Mouse (Mus musculus): ENCODE results near the gene Cd47. TPM values are rescaled to one million over a fixed set of nuclear protein-coding genes. Genes with fewer than 3 reads are reported as not detected.

Cd47 gene
- total and polyA plus RNA-seq, 3 experiments, result 30.9 to 87.1 (median 76.5) TPM

GRCm38 (mm10) chr16:49847224-49848003 is 47.1 kb downstream of the Cd47 start:
- Histone ChIP-seq H3K9ac (ENCODE audit: low read depth, low read length) (no peak overlapping the region), H3K27me3 (ENCODE audit: control insufficient read depth, insufficient read depth, low read length) (no peaks in the 10 kb centered on the region), H3K79me2 (replicated peaks; ENCODE audit: control insufficient read depth, insufficient read depth, low read length) (no peaks in the 10 kb centered on the region), H3K27ac (no peak overlapping the region), H3K36me3 (ENCODE audit: control insufficient read depth, insufficient read depth, low read length) (no peaks in the 10 kb centered on the region), H3K4me3 (no peak overlapping the region), H3K4me1 (ENCODE audit: control insufficient read depth, insufficient read depth, low read length) (no peaks in the 10 kb centered on the region)
- TF ChIP-seq CTCF (IDR thresholded peaks at IDR 0.05), result no peak
- TF ChIP-seq POLR2A (IDR thresholded peaks at IDR 0.05; ENCODE audit: insufficient read depth, low read depth, low read length), result no peak
- no peak for TF ChIP-seq EP300 (IDR thresholded peaks at IDR 0.05; ENCODE audit: insufficient read depth, low read depth, low read length)
- DNase-seq, result no peak
- intact Hi-C loops (cut with DNase I), result no loop called here
- WGBS, result 89% methylated on average over 5 of the region's 5 CpGs

DNA sequence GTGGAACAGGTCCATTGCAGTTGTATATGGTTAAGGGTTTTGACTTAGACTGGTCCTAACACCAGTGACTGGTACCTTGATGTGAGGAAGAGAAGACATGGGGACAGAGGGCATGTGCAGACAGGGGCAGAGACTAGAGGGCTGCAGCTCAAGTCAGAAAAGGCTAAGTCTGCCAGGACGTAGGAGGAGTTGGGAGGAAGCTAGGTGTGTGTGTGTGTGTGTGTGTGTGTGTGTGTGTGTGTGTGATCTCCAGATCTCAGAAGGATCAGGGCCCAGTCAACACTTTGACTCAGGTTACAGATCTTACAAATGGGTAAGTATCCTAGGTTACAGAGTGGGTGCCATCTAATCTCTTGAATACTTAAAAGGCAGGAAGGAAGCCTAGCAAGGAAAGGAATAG is 48.3 kb downstream of the Cd47 start:
- no peak overlapping the region for H3K27ac ChIP-seq
- no peaks in the 10 kb centered on the region for H3K27me3 ChIP-seq (ENCODE audit: control insufficient read depth, insufficient read depth, low read length)
- no peak overlapping the region for H3K9ac ChIP-seq (ENCODE audit: low read depth, low read length)
- TF ChIP-seq EP300 (IDR thresholded peaks at IDR 0.05; ENCODE audit: insufficient read depth, low read depth, low read length) (no peak), POLR2A (IDR thresholded peaks at IDR 0.05; ENCODE audit: insufficient read depth, low read depth, low read length) (no peak), CTCF (IDR thresholded peaks at IDR 0.05) (no peak)
- intact Hi-C loops (cut with DNase I), result no loop called here
- no peak for DNase-seq
- H3K36me3 ChIP-seq (ENCODE audit: control insufficient read depth, insufficient read depth, low read length), result no peaks in the 10 kb centered on the region
- H3K79me2 ChIP-seq (replicated peaks; ENCODE audit: control insufficient read depth, insufficient read depth, low read length), result no peaks in the 10 kb centered on the region
- no peaks in the 10 kb centered on the region for H3K4me1 ChIP-seq (ENCODE audit: control insufficient read depth, insufficient read depth, low read length)
- H3K4me3 ChIP-seq, result no peak overlapping the region
- WGBS, result 89% methylated on average over 1 of the region's 1 CpGs

DNA sequence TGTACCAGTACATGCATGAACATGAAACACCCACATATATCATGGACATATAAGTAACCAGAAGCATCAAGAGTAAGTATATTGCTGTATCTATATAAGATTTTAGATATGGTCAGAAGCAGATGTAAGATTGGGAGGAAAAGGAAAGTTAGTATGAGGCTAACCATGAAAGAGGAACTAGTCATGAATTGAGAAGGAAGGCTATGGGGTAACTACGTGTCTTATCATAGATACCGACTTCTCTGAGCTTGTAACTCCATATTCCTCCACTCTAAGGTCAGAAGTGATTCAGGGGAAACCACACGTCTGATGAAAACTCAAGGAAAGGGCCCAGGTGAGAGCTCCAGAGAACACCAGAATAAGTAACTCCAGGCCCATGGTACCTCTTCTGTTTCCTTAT is 52.6 kb downstream of the Cd47 start:
- WGBS, result 90% methylated on average over 3 of the region's 3 CpGs
- H3K4me3 ChIP-seq, result no peak overlapping the region
- intact Hi-C loops (cut with DNase I), result loop anchor here (10.0 kb wide), 1 partner anchor 882 kb away; no protein-coding TSS in a partner anchor
- H3K27ac ChIP-seq, result no peak overlapping the region
- DNase-seq, result no peak
- H3K36me3 ChIP-seq (ENCODE audit: control insufficient read depth, insufficient read depth, low read length), result peaks cover 3% of the 10 kb centered on the region; the same call in 1 of the 2 replicates
- H3K79me2 ChIP-seq (replicated peaks; ENCODE audit: control insufficient read depth, insufficient read depth, low read length), result no peaks in the 10 kb centered on the region
- H3K27me3 ChIP-seq (ENCODE audit: control insufficient read depth, insufficient read depth, low read length), result no peaks in the 10 kb centered on the region
- peaks cover 4% of the 10 kb centered on the region for H3K4me1 ChIP-seq (ENCODE audit: control insufficient read depth, insufficient read depth, low read length)
- H3K9ac ChIP-seq (ENCODE audit: low read depth, low read length), result no peak overlapping the region
- TF ChIP-seq EP300 (IDR thresholded peaks at IDR 0.05; ENCODE audit: insufficient read depth, low read depth, low read length), result no peak
- no peak for TF ChIP-seq POLR2A (IDR thresholded peaks at IDR 0.05; ENCODE audit: insufficient read depth, low read depth, low read length)
- no peak for TF ChIP-seq CTCF (IDR thresholded peaks at IDR 0.05)

- TF ChIP-seq POLR2A (IDR thresholded peaks at IDR 0.05; ENCODE audit: insufficient read depth, low read depth, low read length) (no peak), CTCF (IDR thresholded peaks at IDR 0.05) (no peak), EP300 (IDR thresholded peaks at IDR 0.05; ENCODE audit: insufficient read depth, low read depth, low read length) (no peak)
- H3K27ac ChIP-seq, result no peak overlapping the region
- H3K9ac ChIP-seq (ENCODE audit: low read depth, low read length), result no peak overlapping the region
- H3K4me1 ChIP-seq (ENCODE audit: control insufficient read depth, insufficient read depth, low read length), result peaks cover 6% of the 10 kb centered on the region
- no peaks in the 10 kb centered on the region for H3K27me3 ChIP-seq (ENCODE audit: control insufficient read depth, insufficient read depth, low read length)
- no peak for DNase-seq
- intact Hi-C loops (cut with DNase I), result loop anchor here (10.0 kb wide), 1 partner anchor 881 kb away; no protein-coding TSS in a partner anchor
- 85% methylated on average over 6 of the region's 6 CpGs for WGBS
- H3K79me2 ChIP-seq (replicated peaks; ENCODE audit: control insufficient read depth, insufficient read depth, low read length), result no peaks in the 10 kb centered on the region
- peaks cover 4% of the 10 kb centered on the region for H3K36me3 ChIP-seq (ENCODE audit: control insufficient read depth, insufficient read depth, low read length)
- no peak overlapping the region for H3K4me3 ChIP-seq
These were observed 53.3 kb downstream of the Cd47 start for GRCm38 (mm10) chr16:49853633-49854032.

- H3K4me1 ChIP-seq (ENCODE audit: control insufficient read depth, insufficient read depth, low read length), result peaks cover 8% of the 10 kb centered on the region
- H3K79me2 ChIP-seq (replicated peaks; ENCODE audit: control insufficient read depth, insufficient read depth, low read length), result no peaks in the 10 kb centered on the region
- H3K27me3 ChIP-seq (ENCODE audit: control insufficient read depth, insufficient read depth, low read length), result no peaks in the 10 kb centered on the region
- 81% methylated on average over 6 of the region's 6 CpGs for WGBS
- H3K27ac ChIP-seq, result peak overlapping the region; percentile 99
- TF ChIP-seq POLR2A (IDR thresholded peaks at IDR 0.05; ENCODE audit: insufficient read depth, low read depth, low read length), result no peak
- no peak for TF ChIP-seq EP300 (IDR thresholded peaks at IDR 0.05; ENCODE audit: insufficient read depth, low read depth, low read length)
- no peak for TF ChIP-seq CTCF (IDR thresholded peaks at IDR 0.05)
- intact Hi-C loops (cut with DNase I), result loop anchor here (10.0 kb wide), 1 partner anchor 881 kb away; no protein-coding TSS in a partner anchor
- no peak for DNase-seq
- H3K9ac ChIP-seq (ENCODE audit: low read depth, low read length), result no peak overlapping the region
- H3K36me3 ChIP-seq (ENCODE audit: control insufficient read depth, insufficient read depth, low read length), result peaks cover 9% of the 10 kb centered on the region
- H3K4me3 ChIP-seq, result no peak overlapping the region
These were observed 53.9 kb downstream of the Cd47 start for GRCm38 (mm10) chr16:49854194-49854593.
